Mouse (Mus musculus) forebrain, embryonic 10.5 days (tissue): ENCODE data around the gene Echs1. TPM values are rescaled to one million over a fixed set of nuclear protein-coding genes. Genes with fewer than 3 reads are reported as not detected.
A peak's percentile ranks its signal among the peaks of the same experiment; 100 is the strongest.

Experiments
- DNase-seq: peaks from one replicate; pipeline ENCODE4 v3.0.0-alpha.2; 2017; ENCODE audit warnings: low spot score; ENCODE audit errors: extremely low spot score
- H3K27ac ChIP-seq: fragments of 300-500 bp; sonication (generic); 2 replicates; pipeline ENCODE4 v1.5.1; 2016; ENCODE audit warnings: mild to moderate bottlenecking
- H3K27me3 ChIP-seq: fragments of 300-500 bp; sonication (generic); 2 replicates; pipeline ENCODE4 v1.6.1; 2016; ENCODE audit warnings: mild to moderate bottlenecking; ENCODE audit not compliant: poor library complexity, severe bottlenecking
- H3K36me3 ChIP-seq: fragments of 300-500 bp; sonication (generic); replicated peaks from 2 replicates; pipeline ENCODE4 v1.6.1; 2016; ENCODE audit warnings: mild to moderate bottlenecking, moderate library complexity
- H3K4me1 ChIP-seq: fragments of 300-500 bp; sonication (generic); 2 replicates; pipeline ENCODE4 v1.6.1; 2016
- H3K4me3 ChIP-seq: fragments of 300-500 bp; sonication (generic); 2 replicates; pipeline ENCODE4 v1.5.1; 2016; ENCODE audit warnings: mild to moderate bottlenecking, moderate library complexity
- H3K9me3 ChIP-seq: fragments of 300-500 bp; sonication (generic); 2 replicates; pipeline ENCODE4 v1.6.1; 2016; ENCODE audit warnings: mild to moderate bottlenecking, moderate library complexity
- WGBS: fragments of 180-500 bp; shearing (Covaris S2); methylation state at CpG from one replicate; pipeline ENCODE4 v1.1.7; 2016; 5-methylcytosine and 5-hydroxymethylcytosine counted together
- polyA plus RNA-seq: library from polyadenylated mRNA; unstranded; fragments of >200 nt; fragmentation: Nextera tagmentation; extraction: Ambion mirVana; gene quantifications from 2 replicates; pipeline ENCODE4 v1.2.1, GENCODE M21; 2016

Gene Echs1
- polyA plus RNA-seq, 1 experiment from 2014 or later: 151 TPM

DNA sequence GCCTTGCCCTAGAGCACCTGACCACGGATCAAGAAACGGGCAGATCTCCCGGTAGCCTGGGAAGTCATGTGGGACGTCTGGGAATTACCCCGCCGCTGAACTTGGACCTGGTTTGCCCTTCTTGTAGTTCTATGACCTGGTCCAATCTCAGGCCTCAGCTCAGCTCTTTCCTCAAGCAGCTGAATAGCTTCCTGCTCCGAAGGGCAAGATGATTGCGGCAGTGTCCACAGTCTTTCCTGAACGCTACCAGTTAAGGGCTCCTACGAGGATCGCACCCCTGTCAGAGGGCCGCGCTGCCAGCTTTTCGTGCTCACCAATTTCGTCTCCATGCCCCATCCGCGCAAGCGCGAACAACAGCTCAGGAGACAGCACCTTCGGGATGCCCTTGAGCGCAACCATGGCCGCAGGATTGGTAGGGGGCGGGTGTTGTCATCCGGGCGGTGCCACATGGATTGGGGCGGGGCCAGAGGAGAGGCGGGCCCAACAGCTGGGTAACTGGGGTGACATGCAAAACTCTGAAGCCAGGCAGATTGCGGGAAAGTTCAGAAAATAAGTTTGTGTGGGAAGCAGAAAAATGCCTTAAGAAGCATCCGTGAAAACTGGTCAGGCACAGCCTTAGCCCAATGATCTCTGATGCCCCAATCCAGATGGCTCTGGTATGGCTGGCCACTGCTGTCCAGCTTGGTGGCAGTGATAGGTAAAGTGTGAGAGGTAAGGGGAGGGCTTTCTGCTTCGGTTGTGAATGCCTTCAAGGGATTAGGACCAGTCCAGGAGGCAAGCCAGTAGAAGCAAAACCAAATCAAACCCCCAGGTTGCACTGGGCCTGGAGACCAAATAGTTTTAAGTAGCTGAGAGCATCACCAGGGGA lies 14.0 kb downstream of the Echs1 start, which contains the start of gene Fuom:
Gene Fuom, minus strand, starts transcription at position 449 of the 868 bp plus-strand sequence.
- peak; percentile 75 for DNase-seq
- Histone ChIP-seq H3K4me1 (peaks cover 19% of the 10 kb centered on the region), H3K27ac (peak within 1 kb of the TSS; percentile 70), H3K36me3 (peaks cover 23% of the 10 kb centered on the region), H3K9me3 (no peaks in the 10 kb centered on the region), H3K4me3 (peak within 1 kb of the TSS; percentile 58), H3K27me3 (peaks cover 25% of the 10 kb centered on the region)
- WGBS: 2% methylated on average over 30 of the region's 30 CpGs

DNA sequence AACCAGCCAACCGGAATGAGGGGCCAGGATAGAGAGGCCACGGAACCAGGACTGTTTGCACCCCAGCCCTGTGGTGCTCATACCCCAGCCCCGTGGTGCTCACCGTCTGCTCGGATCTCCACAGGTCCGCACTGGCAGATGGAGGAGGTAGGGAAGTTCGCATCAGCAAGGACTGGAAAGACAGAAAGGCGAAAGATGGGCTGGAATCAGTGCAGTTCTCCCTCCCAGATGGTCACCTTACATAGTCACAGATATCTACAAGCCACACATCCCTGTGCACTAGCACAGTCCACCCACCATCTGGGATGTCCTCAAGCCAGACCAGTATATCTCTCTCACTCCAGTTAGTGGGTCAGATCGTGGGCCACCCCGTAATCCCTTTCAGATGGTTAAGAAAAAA lies 14.8 kb downstream of the Echs1 start:
- Histone ChIP-seq H3K4me3 (peak overlapping the region; percentile 58), H3K4me1 (peaks cover 19% of the 10 kb centered on the region), H3K9me3 (no peaks in the 10 kb centered on the region), H3K27ac (peak overlapping the region; percentile 70; the same call in 1 of the 2 replicates), H3K27me3 (peaks cover 25% of the 10 kb centered on the region), H3K36me3 (peaks cover 16% of the 10 kb centered on the region)
- no peak for DNase-seq
- WGBS: 79% methylated on average over 10 of the region's 10 CpGs

DNA sequence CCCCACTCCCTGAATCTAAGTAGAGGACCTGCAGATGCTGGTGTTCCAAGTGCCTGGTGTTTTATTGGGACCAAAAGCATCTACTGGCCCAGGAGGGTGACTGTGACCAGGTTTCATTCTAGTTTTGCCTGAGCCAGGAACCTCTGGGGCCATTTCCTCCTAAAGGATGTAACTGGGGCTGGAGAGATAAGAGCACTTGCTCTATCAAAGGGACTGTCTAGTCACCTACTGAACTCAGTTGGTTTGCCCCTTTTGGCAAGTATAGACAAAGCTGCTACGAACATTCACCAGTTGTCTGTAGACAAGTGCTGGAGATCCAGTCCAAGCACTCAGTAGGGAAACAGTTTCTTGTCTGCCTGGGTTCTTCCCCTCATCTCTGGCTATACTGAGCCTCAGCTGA lies 17.8 kb downstream of the Echs1 start:
- peaks cover 25% of the 10 kb centered on the region for H3K27me3 ChIP-seq
- H3K36me3 ChIP-seq: no peaks in the 10 kb centered on the region
- no peaks in the 10 kb centered on the region for H3K9me3 ChIP-seq
- H3K27ac ChIP-seq: no peak overlapping the region
- peaks cover 19% of the 10 kb centered on the region for H3K4me1 ChIP-seq
- WGBS: 85% methylated on average over 1 of the region's 1 CpGs
- DNase-seq: no peak
- H3K4me3 ChIP-seq: no peak overlapping the region

DNA sequence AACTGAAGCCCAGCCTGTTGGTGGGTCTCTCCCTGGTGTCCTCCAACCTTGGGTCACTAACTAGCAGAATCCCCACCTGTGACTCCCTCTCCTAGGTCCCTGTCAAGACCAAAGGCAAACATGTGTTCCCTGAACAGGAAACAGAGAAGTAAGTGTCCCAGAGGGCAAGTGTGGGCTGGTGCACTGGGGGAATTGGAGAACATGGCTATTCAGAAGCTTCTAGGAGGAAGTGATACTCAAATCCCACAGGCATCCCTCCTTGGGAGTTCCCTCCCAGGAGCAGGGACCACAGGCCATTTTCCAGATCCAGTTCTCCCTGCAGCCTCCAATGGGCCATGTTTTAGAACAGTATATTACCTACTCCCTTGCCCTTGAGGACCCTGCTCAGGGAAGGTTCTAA lies 20.2 kb downstream of the Echs1 start:
- no peak for DNase-seq
- H3K36me3 ChIP-seq: no peaks in the 10 kb centered on the region
- peaks cover 2% of the 10 kb centered on the region; the same call in 1 of the 2 replicates for H3K4me1 ChIP-seq
- H3K9me3 ChIP-seq: no peaks in the 10 kb centered on the region
- H3K27ac ChIP-seq: no peak overlapping the region
- H3K4me3 ChIP-seq: no peak overlapping the region
- peaks cover 10% of the 10 kb centered on the region for H3K27me3 ChIP-seq

DNA sequence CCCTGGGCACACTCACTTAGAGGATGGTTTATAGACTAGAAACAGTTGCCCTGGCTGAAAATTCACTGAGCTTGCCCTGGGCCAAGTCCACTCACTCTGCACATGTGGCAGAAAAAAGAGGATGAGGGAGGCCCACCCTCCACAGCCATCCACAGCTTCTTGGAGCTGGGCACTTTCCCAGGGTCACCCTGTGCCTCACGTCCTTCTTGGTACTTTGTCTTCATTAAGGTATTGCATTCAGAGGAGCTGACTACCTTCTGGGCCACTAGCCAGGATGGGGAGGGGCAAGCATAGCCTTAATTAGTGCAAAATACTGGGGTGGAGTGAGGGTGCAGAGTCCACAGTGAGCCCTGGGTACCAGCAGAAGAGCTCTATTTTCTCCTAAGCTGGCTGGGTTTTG lies 20.7 kb downstream of the Echs1 start:
- Histone ChIP-seq H3K27me3 (peaks cover 5% of the 10 kb centered on the region), H3K4me1 (no peaks in the 10 kb centered on the region; the same call in 1 of the 2 replicates), H3K9me3 (no peaks in the 10 kb centered on the region), H3K27ac (no peak overlapping the region), H3K36me3 (no peaks in the 10 kb centered on the region), H3K4me3 (no peak overlapping the region)
- 61% methylated on average over 1 of the region's 1 CpGs for WGBS
- no peak for DNase-seq

DNA sequence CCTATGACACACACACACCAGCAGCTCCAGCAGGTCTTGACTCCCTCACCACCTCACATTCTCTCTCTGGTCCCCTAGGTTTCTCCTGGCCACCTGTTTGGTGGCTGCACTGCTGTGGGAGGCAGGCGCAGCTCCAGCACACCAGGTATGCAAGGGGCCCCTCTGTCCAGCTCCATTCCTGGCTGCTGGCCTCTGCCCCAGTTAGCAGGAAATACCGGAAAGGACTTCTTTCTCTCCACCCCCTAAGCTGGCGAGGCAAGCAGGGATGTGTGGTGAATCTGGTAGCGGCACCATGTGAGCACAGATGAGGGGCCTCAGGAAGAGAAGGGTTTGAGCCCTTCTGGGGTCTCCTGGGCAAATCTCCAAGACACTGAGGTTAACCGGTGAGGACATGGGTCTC lies 21.3 kb downstream of the Echs1 start:
- Histone ChIP-seq H3K36me3 (no peaks in the 10 kb centered on the region), H3K9me3 (no peaks in the 10 kb centered on the region), H3K27ac (no peak overlapping the region), H3K4me1 (no peaks in the 10 kb centered on the region; the same call in 1 of the 2 replicates), H3K27me3 (0 out of 2 replicates have a peak, but pooled peaks cover 4% of the 10 kb centered on the region), H3K4me3 (no peak overlapping the region)
- DNase-seq: no peak
- 67% methylated on average over 5 of the region's 5 CpGs for WGBS

DNA sequence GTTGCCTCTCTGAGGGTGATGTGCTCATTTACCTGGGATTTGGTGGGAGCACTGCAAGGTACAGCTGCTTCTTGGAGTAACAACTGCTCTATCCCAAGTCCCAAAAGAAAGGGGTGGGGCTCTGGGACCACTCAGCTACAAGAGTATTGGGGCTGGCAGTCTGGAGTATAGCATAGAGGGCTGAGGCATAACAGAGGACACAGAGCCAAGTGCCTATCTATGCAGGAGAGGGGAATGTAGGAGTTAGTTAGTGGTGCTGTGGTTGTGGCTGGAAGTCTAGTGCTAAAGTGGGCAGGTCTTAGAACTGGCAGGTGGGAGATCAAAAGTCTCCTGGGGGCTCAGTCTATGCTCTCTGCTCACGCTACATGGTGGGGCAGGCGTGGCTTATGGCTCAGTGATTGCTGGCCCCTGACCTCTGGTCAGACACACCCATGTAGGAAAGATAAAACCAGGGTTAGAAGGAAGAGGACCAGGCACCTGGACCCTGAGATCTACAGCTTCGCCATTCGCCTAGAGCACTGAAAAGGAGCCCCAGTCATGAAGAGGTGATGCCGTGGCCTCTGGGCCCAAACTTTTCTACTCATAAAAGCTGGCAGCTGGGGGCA lies 23.2 kb downstream of the Echs1 start, which contains the start of gene Prap1:
Gene Prap1, plus strand, starts transcription at position 472 of the 605 bp plus-strand sequence.
- 74% methylated on average over 5 of the region's 5 CpGs for WGBS
- no peaks in the 10 kb centered on the region for H3K9me3 ChIP-seq
- no peaks in the 10 kb centered on the region; the same call in 1 of the 2 replicates for H3K4me1 ChIP-seq
- no peak within 1 kb of the TSS for H3K27ac ChIP-seq
- no peaks in the 10 kb centered on the region for H3K27me3 ChIP-seq
- H3K36me3 ChIP-seq: no peaks in the 10 kb centered on the region
- no peak within 1 kb of the TSS for H3K4me3 ChIP-seq
- no peak for DNase-seq

DNA sequence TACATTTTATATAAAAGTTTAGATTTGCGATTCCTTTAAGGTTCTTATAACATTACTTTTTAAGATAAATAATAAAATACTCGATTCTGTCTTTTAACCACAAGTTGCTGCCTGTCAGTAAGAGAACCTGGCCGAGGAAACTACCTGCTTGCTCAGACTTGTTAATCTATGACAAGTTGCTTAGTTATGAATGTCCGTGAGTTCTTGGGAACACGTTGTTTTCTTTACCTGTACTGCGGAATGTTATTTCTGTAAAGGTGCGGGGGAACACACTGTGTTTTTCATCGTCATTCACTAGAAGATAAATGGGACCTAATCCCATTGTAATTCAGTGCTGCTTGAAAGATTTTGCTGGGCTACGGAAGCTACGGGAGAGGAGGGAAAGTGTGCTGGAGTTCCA lies 25.7 kb downstream of the Echs1 start:
- H3K27ac ChIP-seq: no peak overlapping the region
- H3K27me3 ChIP-seq: no peaks in the 10 kb centered on the region
- 80% methylated on average over 10 of the region's 10 CpGs for WGBS
- H3K4me1 ChIP-seq: peaks cover 2% of the 10 kb centered on the region; the same call in 1 of the 2 replicates
- DNase-seq: no peak
- H3K4me3 ChIP-seq: no peak overlapping the region
- H3K9me3 ChIP-seq: no peaks in the 10 kb centered on the region
- H3K36me3 ChIP-seq: no peaks in the 10 kb centered on the region

DNA sequence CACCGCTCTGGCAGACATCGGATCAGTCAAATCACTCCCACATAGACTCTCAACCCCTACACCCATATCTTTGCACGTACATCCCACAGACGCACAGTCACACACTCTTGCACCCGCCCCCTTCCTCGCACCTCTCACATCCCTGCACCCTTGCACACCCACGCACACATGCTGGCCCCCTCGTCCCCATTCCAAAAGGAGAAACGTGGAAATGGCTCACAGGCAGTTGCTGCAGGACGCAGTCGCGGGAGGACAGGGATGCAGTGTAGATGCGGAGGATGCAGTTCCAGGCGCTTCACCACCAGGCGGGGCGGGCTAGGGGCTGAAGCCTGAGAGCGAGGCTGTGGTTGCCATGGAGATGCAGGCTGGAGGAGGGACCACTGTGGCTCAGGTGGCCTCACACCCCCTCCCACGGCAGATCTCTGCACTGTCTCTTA lies 34.0 kb downstream of the Echs1 start, which contains the start of gene Caly:
Gene Caly, minus strand, starts transcription at position 307 of the 437 bp plus-strand sequence.
- Histone ChIP-seq H3K4me1 (peaks cover 39% of the 10 kb centered on the region), H3K27me3 (peaks cover 49% of the 10 kb centered on the region), H3K36me3 (no peaks in the 10 kb centered on the region), H3K27ac (no peak within 1 kb of the TSS), H3K9me3 (no peaks in the 10 kb centered on the region), H3K4me3 (peak within 1 kb of the TSS; percentile 49)
- 7% methylated on average over 18 of the region's 18 CpGs for WGBS
- DNase-seq: peak; percentile 79

DNA sequence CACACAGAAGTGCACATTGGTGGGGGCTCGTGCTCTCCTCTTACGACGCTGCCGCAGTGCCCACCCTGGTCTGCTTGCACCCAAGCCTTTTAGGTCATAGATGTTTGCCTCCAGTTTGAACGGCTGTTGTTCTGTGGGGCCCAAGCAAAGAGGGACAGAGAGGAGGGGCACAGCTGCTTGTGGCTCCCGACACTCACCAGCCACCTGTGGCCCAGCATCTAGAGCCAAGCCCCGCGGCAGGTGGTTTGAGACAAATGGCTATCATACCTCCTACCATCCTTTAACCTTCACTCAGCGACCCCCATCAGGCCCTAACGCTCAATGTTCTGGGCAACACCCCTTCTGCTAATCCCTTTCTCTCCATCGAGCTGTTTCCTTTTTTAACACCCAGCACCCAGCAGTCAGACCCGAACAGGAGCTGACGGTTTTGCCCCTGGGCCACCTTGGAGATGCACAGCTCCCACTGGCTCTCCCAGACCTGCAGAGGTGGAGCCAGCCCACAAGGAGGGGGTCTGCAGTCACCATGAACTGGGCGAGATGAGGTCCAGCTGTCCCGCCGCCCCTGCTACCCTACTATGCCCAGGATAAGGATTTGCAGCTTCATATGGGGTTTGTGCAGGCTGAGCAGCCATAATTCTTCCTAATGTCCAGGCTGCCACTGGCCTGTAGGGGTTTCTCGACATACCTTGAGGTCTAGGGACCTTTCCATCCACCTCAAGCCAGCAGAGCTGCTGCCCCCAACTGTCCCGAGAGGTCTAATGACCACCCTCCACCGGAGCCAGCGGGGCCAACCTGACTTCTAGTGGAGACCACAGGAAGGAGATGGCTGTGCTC lies 34.7 kb downstream of the Echs1 start:
- DNase-seq: no peak
- Histone ChIP-seq H3K4me1 (peaks cover 36% of the 10 kb centered on the region), H3K36me3 (no peaks in the 10 kb centered on the region), H3K4me3 (peak overlapping the region; percentile 49), H3K9me3 (no peaks in the 10 kb centered on the region), H3K27me3 (peaks cover 49% of the 10 kb centered on the region), H3K27ac (no peak overlapping the region)
- 13% methylated on average over 20 of the region's 20 CpGs for WGBS

DNA sequence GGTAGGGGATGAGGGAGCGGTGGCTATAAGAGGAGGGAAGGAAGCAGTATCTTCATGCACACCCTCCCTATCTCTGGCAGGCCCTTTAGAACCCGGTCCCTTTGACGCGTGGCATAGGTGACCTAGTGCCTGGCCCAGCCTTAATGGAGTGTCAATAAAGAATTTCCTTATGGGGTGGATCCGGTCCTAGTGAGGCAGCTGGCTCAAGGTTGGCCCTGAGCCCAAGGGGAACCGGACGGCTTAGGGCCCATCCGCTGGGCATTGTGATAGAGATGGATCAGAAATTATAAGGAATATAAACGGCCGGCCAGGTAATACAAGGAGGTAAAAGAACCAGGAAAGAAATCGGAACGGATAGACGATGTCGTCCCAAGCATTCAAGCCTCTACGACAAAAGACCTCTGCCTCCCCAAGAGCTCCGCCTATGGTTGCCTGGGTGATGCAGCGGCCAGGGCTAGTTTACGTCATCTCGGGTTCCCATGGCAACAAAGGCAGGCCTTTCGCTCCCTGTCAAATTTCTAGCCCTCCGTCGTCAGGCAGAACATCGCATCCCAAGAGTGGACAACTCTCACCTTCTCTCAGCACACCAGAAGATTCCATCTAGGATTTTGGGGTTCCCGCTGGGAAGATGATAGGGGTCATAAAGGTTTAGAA lies 35.6 kb downstream of the Echs1 start:
- WGBS: 4% methylated on average over 24 of the region's 24 CpGs
- H3K27me3 ChIP-seq: peaks cover 56% of the 10 kb centered on the region
- peak overlapping the region; percentile 79 for H3K27ac ChIP-seq
- H3K36me3 ChIP-seq: no peaks in the 10 kb centered on the region
- peaks cover 36% of the 10 kb centered on the region for H3K4me1 ChIP-seq
- DNase-seq: peak; percentile 89
- no peaks in the 10 kb centered on the region for H3K9me3 ChIP-seq
- H3K4me3 ChIP-seq: peak overlapping the region; percentile 49

DNA sequence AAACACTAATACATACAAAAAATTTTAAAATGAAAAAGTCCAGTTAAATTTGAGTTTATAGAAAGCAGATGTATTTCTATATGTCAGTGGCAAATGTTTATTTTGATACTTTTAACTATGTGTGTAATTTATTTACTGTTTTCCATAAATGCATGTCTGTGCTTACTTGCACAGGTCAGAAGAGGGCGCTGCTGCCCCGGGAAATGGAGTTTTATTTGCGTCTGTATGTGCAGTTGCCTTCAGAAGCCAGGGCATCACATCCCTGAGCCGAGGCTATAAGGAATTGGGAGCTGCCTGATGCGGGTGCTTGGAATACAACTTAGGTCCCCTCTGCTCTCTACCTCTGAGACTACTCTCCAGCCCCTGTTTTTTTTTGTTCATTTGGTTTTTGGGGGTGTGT lies 37.6 kb downstream of the Echs1 start:
- H3K27me3 ChIP-seq: peaks cover 59% of the 10 kb centered on the region
- no peaks in the 10 kb centered on the region for H3K36me3 ChIP-seq
- no peaks in the 10 kb centered on the region for H3K9me3 ChIP-seq
- 6% methylated on average over 5 of the region's 5 CpGs for WGBS
- peaks cover 36% of the 10 kb centered on the region for H3K4me1 ChIP-seq
- DNase-seq: peak; percentile 77
- H3K27ac ChIP-seq: no peak overlapping the region
- no peak overlapping the region for H3K4me3 ChIP-seq
